Mouse (Mus musculus) forebrain, embryonic 14.5 days (tissue): Measurements from ENCODE around the gene Ormdl1. TPM values are rescaled to one million over a fixed set of nuclear protein-coding genes. Genes with fewer than 3 reads are reported as not detected.
"Not testable (repeated sequence)": the region's sequence is repeated elsewhere in the genome, so short reads cannot be mapped to it uniquely, and the experiment has no call there.

Experiments
- ATAC-seq: fragments of 200-750 bp; cut with Nextera tagmentation; 2 replicates; pipeline ENCODE4 v1.8.0; 2017; ENCODE audit warnings: mild to moderate bottlenecking, moderate library complexity
- DNase-seq: peaks from one replicate; pipeline ENCODE4 v3.0.0-alpha.2; 2015; ENCODE audit warnings: low spot score
- H3K27ac ChIP-seq: fragments of 300-500 bp; sonication (generic); 2 replicates; pipeline ENCODE4 v1.5.1; 2014; ENCODE audit warnings: low read depth, mild to moderate bottlenecking, control low read depth, low read length, moderate library complexity
- H3K27me3 ChIP-seq: fragments of 300-500 bp; sonication (generic); replicated peaks from 2 replicates; pipeline ENCODE4 v1.6.1; 2014; ENCODE audit warnings: low read length, control low read depth, mixed read lengths; ENCODE audit not compliant: control insufficient read depth, insufficient read depth
- H3K36me3 ChIP-seq: fragments of 300-500 bp; sonication (generic); 2 replicates; pipeline ENCODE4 v1.6.1; 2014; ENCODE audit warnings: low read length, control low read depth; ENCODE audit not compliant: control insufficient read depth, insufficient read depth
- H3K4me1 ChIP-seq: fragments of 300-500 bp; sonication (generic); 2 replicates; pipeline ENCODE4 v1.6.1; 2014; ENCODE audit warnings: antibody characterized with exemption, low read length, control low read depth; ENCODE audit not compliant: control insufficient read depth, insufficient read depth
- H3K4me2 ChIP-seq: fragments of 300-500 bp; sonication (generic); 2 replicates; pipeline ENCODE4 v1.6.1; 2014; ENCODE audit warnings: mild to moderate bottlenecking, control low read depth, low read length
- H3K4me3 ChIP-seq: fragments of 300-500 bp; sonication (generic); 2 replicates; pipeline ENCODE4 v1.5.1; 2014; ENCODE audit warnings: low read depth, low read length, control low read depth
- H3K9ac ChIP-seq: fragments of 300-500 bp; sonication (generic); 2 replicates; pipeline ENCODE4 v1.6.1; 2014; ENCODE audit warnings: mild to moderate bottlenecking, low read length, control low read depth, moderate library complexity
- H3K9me3 ChIP-seq: fragments of 300-500 bp; sonication (generic); replicated peaks from 2 replicates; pipeline ENCODE4 v1.6.1; 2016; ENCODE audit warnings: low read length, control low read depth, mixed read lengths; ENCODE audit not compliant: control insufficient read depth
- WGBS: fragments of 180-500 bp; shearing (Covaris S2); extraction: QIAGEN DNeasy Blood & Tissue Kit; methylation state at CpG from one replicate; pipeline ENCODE4 v1.1.7; 2014; 5-methylcytosine and 5-hydroxymethylcytosine counted together
- polyA plus RNA-seq: library from polyadenylated mRNA; unstranded; fragments of >200 nt; fragmentation: Nextera tagmentation; extraction: Ambion mirVana; gene quantifications from 2 replicates; pipeline ENCODE4 v1.2.1, GENCODE M21; 2014

The Ormdl1 gene
- polyA plus RNA-seq, 1 experiment from 2014 or later = 79.8 TPM

DNA sequence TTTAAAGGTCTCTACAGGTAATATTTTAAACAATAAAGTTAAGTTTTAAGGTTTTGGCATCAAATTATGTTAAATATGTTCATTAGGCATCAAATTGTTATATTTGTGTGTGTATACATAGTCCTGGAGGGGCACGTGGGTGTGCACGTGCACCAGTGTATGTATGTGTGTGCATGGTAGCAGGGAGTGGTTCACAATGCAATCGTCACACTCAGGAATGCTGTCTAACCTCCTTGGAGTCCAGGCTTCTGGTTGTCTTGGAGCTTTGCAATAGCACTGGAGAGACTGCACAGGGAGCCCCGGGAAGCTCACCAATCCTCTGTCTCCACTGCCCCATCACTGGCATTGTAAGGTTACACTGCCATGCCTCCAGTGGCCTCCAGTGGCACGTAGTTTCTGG is 26.4 kb downstream of the Ormdl1 start:
- no peak overlapping the region for H3K9ac ChIP-seq
- H3K9me3 ChIP-seq = no peaks in the 10 kb centered on the region
- peaks cover 31% of the 10 kb centered on the region for H3K36me3 ChIP-seq
- H3K4me2 ChIP-seq = no peak overlapping the region
- 94% methylated on average over 5 of the region's 5 CpGs for WGBS
- no peak for ATAC-seq
- H3K27me3 ChIP-seq = no peaks in the 10 kb centered on the region
- H3K4me1 ChIP-seq = no peaks in the 10 kb centered on the region
- H3K4me3 ChIP-seq = no peak overlapping the region
- no peak for DNase-seq
- H3K27ac ChIP-seq = no peak overlapping the region

DNA sequence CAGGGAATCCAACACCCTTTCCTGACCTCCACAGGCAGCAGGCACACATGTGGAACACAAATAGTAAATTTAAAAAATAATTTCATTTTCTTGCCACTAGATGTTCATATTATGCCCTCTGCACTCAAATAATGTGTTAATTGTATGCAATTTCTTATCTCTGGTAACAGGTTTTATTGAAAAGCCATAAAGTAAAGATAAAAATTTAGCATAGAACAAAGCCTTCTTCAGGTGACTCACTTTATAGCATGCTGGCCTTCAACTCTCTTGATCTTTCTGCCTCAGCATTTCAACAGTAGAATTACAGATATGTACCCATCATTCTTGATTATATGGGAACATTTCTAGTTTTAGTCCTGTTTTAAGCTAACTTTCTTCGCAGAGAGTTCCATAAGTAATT is 27.4 kb downstream of the Ormdl1 start:
- no peaks in the 10 kb centered on the region for H3K9me3 ChIP-seq
- no peak overlapping the region for H3K27ac ChIP-seq
- no peak overlapping the region for H3K4me2 ChIP-seq
- H3K36me3 ChIP-seq = peaks cover 31% of the 10 kb centered on the region
- H3K9ac ChIP-seq = no peak overlapping the region
- no peak overlapping the region for H3K4me3 ChIP-seq
- DNase-seq (no peak), ATAC-seq (no peak)
- 96% methylated on average over 1 of the region's 1 CpGs for WGBS
- no peaks in the 10 kb centered on the region for H3K4me1 ChIP-seq
- no peaks in the 10 kb centered on the region for H3K27me3 ChIP-seq

DNA sequence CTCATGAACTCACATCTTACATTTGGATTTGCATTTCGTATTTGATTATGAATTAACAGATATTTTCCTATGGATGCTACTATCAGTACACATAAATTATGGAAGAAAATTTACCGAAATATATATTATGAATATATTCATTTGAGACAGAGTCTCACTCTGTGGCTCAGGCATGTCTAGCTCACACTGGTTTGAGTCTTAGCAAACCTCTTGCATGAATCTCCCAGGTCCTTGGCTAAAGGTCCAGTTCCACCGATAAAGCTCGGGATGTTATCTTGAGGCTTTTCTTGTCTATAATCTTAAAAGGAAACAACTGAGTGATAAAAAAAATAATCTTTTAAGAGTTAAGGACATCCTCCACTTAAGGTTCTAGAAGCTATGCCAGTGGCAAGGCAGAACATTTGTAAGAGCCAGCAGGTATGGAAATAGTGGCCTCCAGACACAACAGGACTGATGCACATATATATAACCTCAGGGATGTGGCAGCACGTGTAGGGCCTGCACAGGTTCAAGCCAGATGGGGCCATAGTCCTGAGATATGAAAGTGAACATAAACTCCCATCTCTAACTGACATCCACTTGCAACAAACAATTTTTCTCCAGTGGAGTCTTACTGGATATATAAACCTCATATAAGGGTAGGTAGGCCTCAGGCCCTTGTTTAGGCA is 28.1 kb downstream of the Ormdl1 start:
- no peaks in the 10 kb centered on the region for H3K4me1 ChIP-seq
- no peak overlapping the region for H3K27ac ChIP-seq
- H3K36me3 ChIP-seq = peaks cover 30% of the 10 kb centered on the region
- ATAC-seq (no peak), DNase-seq (no peak)
- no peaks in the 10 kb centered on the region for H3K27me3 ChIP-seq
- no peak overlapping the region for H3K4me2 ChIP-seq
- H3K4me3 ChIP-seq = no peak overlapping the region
- H3K9me3 ChIP-seq = no peaks in the 10 kb centered on the region
- 92% methylated on average over 5 of the region's 5 CpGs for WGBS
- no peak overlapping the region for H3K9ac ChIP-seq

DNA sequence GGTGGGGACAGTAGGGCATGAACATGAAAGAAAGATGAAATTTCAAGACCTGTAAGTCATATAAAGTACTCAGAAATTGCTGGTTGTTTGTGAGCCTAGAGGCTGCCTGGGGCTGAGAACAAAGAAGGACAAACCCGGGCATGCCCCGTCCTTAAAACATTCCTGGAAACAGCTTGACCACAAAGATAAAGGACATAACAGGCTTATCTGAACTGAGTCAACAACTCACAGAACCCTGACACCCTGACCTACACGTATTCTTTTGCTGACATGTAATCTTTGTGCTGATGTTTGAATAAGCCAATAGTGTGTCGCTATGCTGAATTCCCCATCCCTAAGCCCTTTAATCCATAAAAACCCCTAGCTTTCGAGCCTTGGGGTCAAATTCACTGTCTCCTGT is 36.6 kb downstream of the Ormdl1 start:
- H3K27me3 ChIP-seq, H3K4me2 ChIP-seq, H3K4me1 ChIP-seq, H3K4me3 ChIP-seq, ATAC-seq, H3K27ac ChIP-seq, H3K9me3 ChIP-seq, DNase-seq, H3K36me3 ChIP-seq, H3K9ac ChIP-seq: not testable (repeated sequence)
- WGBS = 86% methylated on average over 5 of the region's 5 CpGs

DNA sequence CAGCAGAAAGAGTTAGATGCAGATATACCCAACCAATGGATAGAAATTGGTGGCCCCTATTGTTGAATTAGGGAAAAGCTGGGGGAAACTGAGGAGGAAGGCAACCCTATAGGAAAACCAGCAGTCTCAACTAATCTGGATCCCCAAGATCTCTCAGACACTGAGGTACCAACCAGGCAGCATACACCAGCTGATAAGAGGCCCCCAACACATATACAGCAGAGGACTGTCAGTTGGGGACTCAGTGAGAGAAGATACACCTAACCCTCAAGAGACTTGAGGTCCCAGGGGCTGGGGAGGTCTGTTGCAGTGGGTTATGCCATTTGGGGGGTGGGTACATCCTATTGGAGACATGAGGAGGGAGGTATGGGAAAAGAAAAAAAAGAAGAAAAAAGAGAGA is 38.6 kb downstream of the Ormdl1 start:
- H3K9ac ChIP-seq = no peak overlapping the region
- ATAC-seq (no peak), DNase-seq (no peak)
- H3K4me2 ChIP-seq = no peak overlapping the region
- H3K36me3 ChIP-seq = no peaks in the 10 kb centered on the region
- H3K4me1 ChIP-seq = no peaks in the 10 kb centered on the region
- no peaks in the 10 kb centered on the region for H3K27me3 ChIP-seq
- H3K9me3 ChIP-seq = no peaks in the 10 kb centered on the region
- H3K27ac ChIP-seq = no peak overlapping the region
- no peak overlapping the region for H3K4me3 ChIP-seq

DNA sequence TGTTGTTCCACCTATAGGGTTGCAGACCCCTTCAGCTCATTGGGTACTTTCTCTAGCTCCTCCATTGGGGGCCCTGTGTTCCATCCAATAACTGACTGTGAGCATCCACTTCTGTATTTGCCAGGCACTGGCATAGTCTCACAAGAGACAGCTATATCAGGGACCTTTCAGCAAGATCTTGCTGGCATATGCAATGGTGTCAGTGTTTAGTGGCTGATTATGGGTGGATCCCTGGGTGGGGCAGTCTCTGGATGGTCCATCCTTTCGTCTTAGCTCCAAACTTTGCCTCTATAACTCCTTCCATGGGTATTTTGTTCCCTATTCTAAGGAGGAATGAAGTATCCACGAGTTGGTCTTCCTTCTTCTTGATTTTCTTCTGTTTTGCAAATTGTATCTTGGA is 40.5 kb downstream of the Ormdl1 start:
- 69% methylated on average over 2 of the region's 2 CpGs for WGBS
- not testable (repeated sequence) for H3K4me1 ChIP-seq, H3K9ac ChIP-seq, H3K27me3 ChIP-seq, ATAC-seq, H3K9me3 ChIP-seq, H3K27ac ChIP-seq, DNase-seq, H3K4me3 ChIP-seq, H3K4me2 ChIP-seq
- H3K36me3 ChIP-seq = peaks cover 10% of the 10 kb centered on the region; the same call in 1 of the 2 replicates

DNA sequence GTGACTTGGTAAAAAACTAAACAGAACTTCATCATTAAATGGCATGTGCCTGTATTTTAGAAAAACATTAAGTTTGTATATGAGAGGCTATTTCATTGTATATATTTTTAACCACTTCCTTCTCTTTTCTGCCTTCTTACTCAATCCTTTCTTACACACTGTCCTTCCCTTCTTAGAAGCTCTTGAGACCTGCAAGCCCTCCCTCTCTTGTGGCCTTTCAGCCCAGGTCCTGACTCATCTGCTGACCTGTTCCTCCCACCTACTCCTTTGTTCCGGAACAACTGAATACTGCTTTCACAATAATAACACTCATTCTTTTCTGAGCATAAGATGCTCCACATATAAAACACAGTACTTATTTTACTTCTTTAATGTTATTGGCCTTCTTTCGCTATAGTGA is 44.2 kb downstream of the Ormdl1 start:
- Histone ChIP-seq H3K4me3 (no peak overlapping the region), H3K27ac (no peak overlapping the region), H3K9ac (no peak overlapping the region), H3K9me3 (0 out of 2 replicates have a peak, but pooled peaks cover 3% of the 10 kb centered on the region), H3K4me2 (no peak overlapping the region), H3K4me1 (no peaks in the 10 kb centered on the region), H3K27me3 (no peaks in the 10 kb centered on the region), H3K36me3 (peaks cover 37% of the 10 kb centered on the region)
- 100% methylated on average over 2 of the region's 2 CpGs for WGBS
- DNase-seq (no peak), ATAC-seq (no peak)

DNA sequence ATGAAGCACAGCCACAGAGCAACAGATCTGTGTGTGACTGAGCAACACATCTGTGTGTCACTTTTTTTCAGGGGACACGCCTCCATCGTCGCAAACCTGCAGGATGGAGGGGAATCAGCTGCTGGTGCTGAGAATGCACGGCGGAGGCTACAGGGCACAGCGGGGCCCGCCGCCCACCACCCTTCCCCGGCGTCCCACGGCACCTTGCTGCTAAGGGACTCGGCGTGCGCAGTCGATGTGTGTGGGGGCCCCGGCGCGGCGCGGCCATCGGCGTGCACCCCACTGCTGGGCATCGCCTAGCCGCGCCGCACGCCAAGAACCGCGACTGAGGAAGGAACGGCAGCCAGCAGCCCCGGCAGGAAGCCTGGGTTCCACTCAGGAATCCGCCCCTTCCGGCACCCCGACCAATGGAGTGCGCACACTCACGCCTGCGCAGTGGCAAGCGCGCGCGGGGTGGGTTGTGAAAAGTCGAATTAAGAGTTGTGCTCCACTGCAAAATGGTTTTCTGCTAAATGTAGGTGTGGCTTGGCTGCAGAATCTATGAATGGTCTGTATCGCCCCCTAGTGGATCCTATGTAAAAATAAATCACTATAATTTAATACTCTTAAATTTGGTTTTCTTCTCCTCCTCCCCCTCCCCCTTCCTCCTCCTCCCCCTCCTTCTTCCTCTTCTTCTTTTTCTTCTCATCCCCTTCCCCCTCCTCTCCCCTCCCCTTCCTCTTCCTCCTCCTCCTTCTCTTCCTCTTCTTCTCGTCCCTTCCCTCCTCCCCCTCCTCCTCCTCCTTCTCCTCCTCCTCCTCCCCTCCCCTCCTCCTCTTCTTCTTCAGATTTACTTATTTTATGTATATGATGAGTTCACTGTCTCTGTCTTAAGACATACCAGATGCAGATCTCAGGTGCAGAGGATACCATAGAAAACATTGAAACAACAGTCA is 55.7 kb downstream of the Ormdl1 start, which contains the start of the genes Asdurf, Gm28551 and Asnsd1:
Asdurf (minus strand) TSS at position 293 of the 935 bp plus-strand sequence.
Gm28551 (minus strand) TSS at position 341 of the 935 bp plus-strand sequence.
Asnsd1 (minus strand) TSS at position 426 of the 935 bp plus-strand sequence.
- H3K4me1 ChIP-seq = peaks cover 5% of the 10 kb centered on the region
- peak within 1 kb of the TSS; percentile 52 for H3K4me2 ChIP-seq
- under 1% methylated on average over 44 of the region's 44 CpGs for WGBS
- peak within 1 kb of the TSS; percentile 92 for H3K9ac ChIP-seq
- peak; percentile 98 for DNase-seq
- peaks cover 14% of the 10 kb centered on the region for H3K36me3 ChIP-seq
- peak within 1 kb of the TSS; percentile 71 for H3K4me3 ChIP-seq
- H3K27ac ChIP-seq = peak within 1 kb of the TSS; percentile 87
- H3K9me3 ChIP-seq = no peaks in the 10 kb centered on the region; the same call in 1 of the 2 replicates
- no peaks in the 10 kb centered on the region for H3K27me3 ChIP-seq
- peak; percentile 100 for ATAC-seq

DNA sequence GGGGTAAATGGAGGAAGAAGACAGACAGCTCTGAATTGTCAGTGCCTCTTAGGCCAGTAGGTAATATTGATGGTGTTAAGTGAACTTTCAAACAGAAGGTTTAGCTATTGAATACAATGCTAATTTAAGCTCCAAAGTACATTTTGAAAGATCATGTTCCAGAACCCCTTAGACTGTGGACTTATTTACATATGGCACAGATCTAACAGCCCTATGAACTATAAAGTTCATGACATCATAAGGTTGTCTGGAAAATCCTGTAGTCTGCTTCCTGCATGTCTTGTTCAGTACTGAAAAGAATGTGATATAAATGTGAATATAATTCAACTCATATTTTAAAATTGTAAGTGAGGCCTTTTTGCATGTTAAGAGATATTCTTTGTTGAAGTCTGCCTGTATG is 62.1 kb downstream of the Ormdl1 start:
- H3K4me2 ChIP-seq = no peak overlapping the region
- H3K27me3 ChIP-seq = no peaks in the 10 kb centered on the region
- H3K36me3 ChIP-seq = no peaks in the 10 kb centered on the region
- no peaks in the 10 kb centered on the region for H3K4me1 ChIP-seq
- no peak overlapping the region for H3K4me3 ChIP-seq
- no peak overlapping the region for H3K27ac ChIP-seq
- ATAC-seq (no peak), DNase-seq (no peak)
- H3K9me3 ChIP-seq = no peaks in the 10 kb centered on the region; the same call in 1 of the 2 replicates
- H3K9ac ChIP-seq = no peak overlapping the region
